In genomic region chr7:96754175-96754574, GRCm38 (mm10) we compare ENCODE assay signal across 23 mouse cellular contexts.
DNase-seq lines count a peak whose midpoint lies in the region; ATAC-seq and TF ChIP-seq lines count a peak whose summit lies in the region.
"Had no signal": no experiment of that assay in that cellular context is flagged by ENCODE, and none has a peak within 500 bp of the region (broad histone marks: within the 10 kb centered on the region; RNA-seq: fewer than 3 reads in every experiment).

No protein-coding gene starts in this region.

- no peak for TF ChIP-seq CTCF in heart, postnatal 0 days (IDR thresholded peaks at IDR 0.05; ENCODE audit: low read depth)

- H3K4me2 ChIP-seq in heart, postnatal 0 days (ENCODE audit: low read depth, low read length) = 0 out of 2 replicates have a peak overlapping the region, but pooled peaks have one; percentile 2
- H3K4me2 ChIP-seq in midbrain, embryonic 14.5 days (ENCODE audit: low read length) = no peak overlapping the region
- H3K4me2 ChIP-seq in embryonic facial prominence, embryonic 13.5 days = peak overlapping the region; percentile 3; the same call in 1 of the 2 replicates
- H3K4me2 ChIP-seq: heart, embryonic 12.5 days; hindbrain, embryonic 15.5 days; limb, embryonic 13.5 days; liver, embryonic 13.5 days had no signal

- H3K36me3 ChIP-seq in heart, postnatal 0 days (replicated peaks; ENCODE audit: control insufficient read depth, insufficient read depth, low read length) = no peaks in the 10 kb centered on the region
- peaks cover 5% of the 10 kb centered on the region; the same call in 1 of the 2 replicates for H3K36me3 ChIP-seq in heart, embryonic 10.5 days
- H3K36me3 ChIP-seq in midbrain, embryonic 14.5 days (ENCODE audit: control insufficient read depth, insufficient read depth, low read length) = no peaks in the 10 kb centered on the region
- peaks cover 19% of the 10 kb centered on the region for H3K36me3 ChIP-seq in midbrain, embryonic 10.5 days
- peaks cover 7% of the 10 kb centered on the region for H3K36me3 ChIP-seq in embryonic facial prominence, embryonic 13.5 days
- H3K36me3 ChIP-seq: G1E; heart, embryonic 12.5 days; hindbrain, embryonic 15.5 days; liver, embryonic 13.5 days had no signal

- H3K4me3 ChIP-seq in heart, postnatal 0 days (ENCODE audit: low read depth, low read length) = no peak overlapping the region
- H3K4me3 ChIP-seq in heart, embryonic 10.5 days = no peak overlapping the region
- no peak overlapping the region for H3K4me3 ChIP-seq in midbrain, embryonic 14.5 days (replicated peaks; ENCODE audit: low read depth, low read length)
- no peak overlapping the region for H3K4me3 ChIP-seq in midbrain, embryonic 10.5 days
- H3K4me3 ChIP-seq in embryonic facial prominence, embryonic 13.5 days = no peak overlapping the region
- H3K4me3 ChIP-seq: heart, embryonic 12.5 days; hindbrain, embryonic 15.5 days; limb, embryonic 13.5 days; liver, embryonic 13.5 days had no signal

- no peak overlapping the region for H3K27ac ChIP-seq in heart, postnatal 0 days (ENCODE audit: low read depth)
- no peak overlapping the region for H3K27ac ChIP-seq in heart, embryonic 10.5 days
- no peak overlapping the region for H3K27ac ChIP-seq in midbrain, embryonic 14.5 days (replicated peaks; ENCODE audit: low read depth, low read length)
- H3K27ac ChIP-seq in midbrain, embryonic 10.5 days (replicated peaks) = no peak overlapping the region
- H3K27ac ChIP-seq in embryonic facial prominence, embryonic 13.5 days = no peak overlapping the region
- H3K27ac ChIP-seq: hindbrain, embryonic 15.5 days; limb, embryonic 13.5 days; liver, embryonic 13.5 days had no signal

- no peak overlapping the region for H3K9ac ChIP-seq in heart, postnatal 0 days (replicated peaks; ENCODE audit: low read depth, low read length)
- no peak overlapping the region for H3K9ac ChIP-seq in midbrain, embryonic 14.5 days (replicated peaks; ENCODE audit: low read length)
- no peak overlapping the region for H3K9ac ChIP-seq in embryonic facial prominence, embryonic 13.5 days
- H3K9ac ChIP-seq: heart, embryonic 12.5 days; hindbrain, embryonic 15.5 days; limb, embryonic 13.5 days; liver, embryonic 13.5 days had no signal

- ATAC-seq in heart, postnatal 0 days (ENCODE audit: insufficient read depth, low read depth) = no peak
- ATAC-seq in midbrain, embryonic 14.5 days (ENCODE audit: low FRiP score, low TSS enrichment) = no peak
- ATAC-seq in embryonic facial prominence, embryonic 13.5 days (ENCODE audit: insufficient number of reproducible peaks, insufficient read depth, low FRiP score, low TSS enrichment, low read depth) = no peak
- ATAC-seq: intestine, embryonic 16.5 days; Patski had no signal

- DNase-seq in heart, postnatal 0 days (ENCODE audit: low spot score) = no peak
- DNase-seq in heart, embryonic 10.5 days (ENCODE audit: low spot score) = no peak
- peak; percentile 27 for DNase-seq in midbrain, embryonic 14.5 days
- no peak for DNase-seq in midbrain, embryonic 10.5 days (ENCODE audit: low spot score)
- DNase-seq in frontal cortex, postnatal 14 days (ENCODE audit: low spot score in 2 of 2) = no peak
- DNase-seq in adrenal gland, adult 8-10 months = no peak
- DNase-seq: adrenal gland, adult 2 months; B cell, adult 2 months; cerebellum, adult 18-20 months; cerebellum, postnatal 14 days; gastrocnemius, postnatal 10 days; kidney, postnatal 4 days; liver, embryonic 13.5 days; lung, adult 2 months; lung, postnatal 14 days had no signal

- no peaks in the 10 kb centered on the region for H3K27me3 ChIP-seq in heart, postnatal 0 days (ENCODE audit: control insufficient read depth, insufficient read depth, low read length)
- H3K27me3 ChIP-seq in heart, embryonic 10.5 days (ENCODE audit: insufficient read depth, poor library complexity, severe bottlenecking) = peaks cover 3% of the 10 kb centered on the region; the same call in 1 of the 2 replicates
- H3K27me3 ChIP-seq in midbrain, embryonic 14.5 days (ENCODE audit: control insufficient read depth, insufficient read depth, low read length) = no peaks in the 10 kb centered on the region
- no peaks in the 10 kb centered on the region for H3K27me3 ChIP-seq in midbrain, embryonic 10.5 days (ENCODE audit: low read depth, poor library complexity, severe bottlenecking)
- no peaks in the 10 kb centered on the region for H3K27me3 ChIP-seq in embryonic facial prominence, embryonic 13.5 days
- H3K27me3 ChIP-seq: CH12.LX; hindbrain, embryonic 15.5 days; limb, embryonic 13.5 days; liver, embryonic 13.5 days; Patski had no signal

- WGBS in heart, postnatal 0 days = 58% methylated on average over 12 of the region's 12 CpGs
- 43% methylated on average over 12 of the region's 12 CpGs for WGBS in heart, embryonic 10.5 days
- WGBS in midbrain, embryonic 14.5 days = 37% methylated on average over 12 of the region's 12 CpGs
- 40% methylated on average over 12 of the region's 12 CpGs for WGBS in midbrain, embryonic 10.5 days
- WGBS in embryonic facial prominence, embryonic 13.5 days = 25% methylated on average over 12 of the region's 12 CpGs

- H3K4me1 ChIP-seq in heart, postnatal 0 days (ENCODE audit: control insufficient read depth, insufficient read depth) = no peaks in the 10 kb centered on the region
- H3K4me1 ChIP-seq in heart, embryonic 10.5 days = peaks cover 26% of the 10 kb centered on the region
- H3K4me1 ChIP-seq in midbrain, embryonic 14.5 days (ENCODE audit: control insufficient read depth, insufficient read depth, low read length) = peaks cover 16% of the 10 kb centered on the region; the same call in 1 of the 2 replicates
- H3K4me1 ChIP-seq in midbrain, embryonic 10.5 days = peaks cover 43% of the 10 kb centered on the region
- H3K4me1 ChIP-seq in embryonic facial prominence, embryonic 13.5 days = peaks cover 52% of the 10 kb centered on the region
- H3K4me1 ChIP-seq: liver, embryonic 13.5 days had no signal

- no peaks in the 10 kb centered on the region for H3K9me3 ChIP-seq in heart, postnatal 0 days (replicated peaks; ENCODE audit: control insufficient read depth, low read length)
- no peaks in the 10 kb centered on the region for H3K9me3 ChIP-seq in heart, embryonic 10.5 days
- H3K9me3 ChIP-seq in midbrain, embryonic 14.5 days (ENCODE audit: control insufficient read depth, low read length) = no peaks in the 10 kb centered on the region
- H3K9me3 ChIP-seq in midbrain, embryonic 10.5 days (replicated peaks) = no peaks in the 10 kb centered on the region
- no peaks in the 10 kb centered on the region for H3K9me3 ChIP-seq in embryonic facial prominence, embryonic 13.5 days
- H3K9me3 ChIP-seq: heart, embryonic 12.5 days; hindbrain, embryonic 15.5 days; limb, embryonic 13.5 days; liver, embryonic 13.5 days had no signal

- no peak for TF ChIP-seq EP300 in heart, postnatal 0 days (IDR thresholded peaks at IDR 0.05; ENCODE audit: low read depth)
